Mouse (Mus musculus) forebrain, embryonic 11.5 days (tissue): ENCODE results near the gene Cntd1. TPM values are rescaled to one million over a fixed set of nuclear protein-coding genes. Genes with fewer than 3 reads are reported as not detected.
A peak's percentile ranks its signal among the peaks of the same experiment; 100 is the strongest.

ENCODE experiments used
- ATAC-seq: fragments of 200-750 bp; cut with Nextera tagmentation; replicated peaks from 2 replicates; pipeline ENCODE4 v1.8.0; 2017; ENCODE audit warnings: moderate TSS enrichment; ENCODE audit not compliant: low FRiP score
- DNase-seq: peaks from one replicate; pipeline ENCODE4 v3.0.0-alpha.2; 2017; ENCODE audit warnings: low spot score
- H3K27ac ChIP-seq: fragments of 300-500 bp; sonication (generic); 2 replicates; pipeline ENCODE4 v1.5.1; 2014; ENCODE audit warnings: low read depth, low read length
- H3K27me3 ChIP-seq: fragments of 300-500 bp; sonication (generic); 2 replicates; pipeline ENCODE4 v1.6.1; 2014; ENCODE audit warnings: mild to moderate bottlenecking, low read length, mixed read lengths; ENCODE audit not compliant: control insufficient read depth, insufficient read depth
- H3K36me3 ChIP-seq: fragments of 300-500 bp; sonication (generic); 2 replicates; pipeline ENCODE4 v1.6.1; 2014; ENCODE audit warnings: mild to moderate bottlenecking, low read length, moderate library complexity, mixed read lengths; ENCODE audit not compliant: control insufficient read depth, insufficient read depth
- H3K4me1 ChIP-seq: fragments of 300-500 bp; sonication (generic); replicated peaks from 2 replicates; pipeline ENCODE4 v1.6.1; 2014; ENCODE audit warnings: low read length, mixed read lengths; ENCODE audit not compliant: control insufficient read depth, insufficient read depth
- H3K4me2 ChIP-seq: fragments of 300-500 bp; sonication (generic); 2 replicates; pipeline ENCODE4 v1.6.1; 2014; ENCODE audit warnings: low read depth, mild to moderate bottlenecking, low read length, moderate library complexity, mixed read lengths; ENCODE audit not compliant: severe bottlenecking
- H3K4me3 ChIP-seq: fragments of 300-500 bp; sonication (generic); 2 replicates; pipeline ENCODE4 v1.5.1; 2014; ENCODE audit warnings: low read depth, low read length
- H3K9ac ChIP-seq: fragments of 300-500 bp; sonication (generic); 2 replicates; pipeline ENCODE4 v1.6.1; 2014; ENCODE audit warnings: low read length
- H3K9me3 ChIP-seq: fragments of 300-500 bp; sonication (generic); 2 replicates; pipeline ENCODE4 v1.6.1; 2016; ENCODE audit warnings: low read length, mixed read lengths; ENCODE audit not compliant: control insufficient read depth
- WGBS: fragments of 180-500 bp; shearing (Covaris S2); extraction: QIAGEN DNeasy Blood & Tissue Kit; methylation state at CpG from one replicate; pipeline ENCODE4 v1.1.7; 2014; 5-methylcytosine and 5-hydroxymethylcytosine counted together
- polyA plus RNA-seq: library from polyadenylated mRNA; unstranded; fragments of >200 nt; fragmentation: Nextera tagmentation; extraction: Ambion mirVana; gene quantifications from 2 replicates; pipeline ENCODE4 v1.2.1, GENCODE M21; 2014

Cntd1 gene
- polyA plus RNA-seq, 1 experiment from 2014 or later, result 2.0 TPM

- Histone ChIP-seq H3K36me3 (peaks cover 8% of the 10 kb centered on the region), H3K9ac (no peak overlapping the region), H3K9me3 (no peaks in the 10 kb centered on the region), H3K4me1 (no peaks in the 10 kb centered on the region), H3K4me2 (no peak overlapping the region), H3K4me3 (no peak overlapping the region), H3K27ac (no peak overlapping the region), H3K27me3 (no peaks in the 10 kb centered on the region)
- WGBS, result 93% methylated on average over 8 of the region's 8 CpGs
- ATAC-seq (no peak), DNase-seq (no peak)
Measured at GRCm38 (mm10) chr11:101291231-101291630, 12.4 kb downstream of the Cntd1 start.

DNA sequence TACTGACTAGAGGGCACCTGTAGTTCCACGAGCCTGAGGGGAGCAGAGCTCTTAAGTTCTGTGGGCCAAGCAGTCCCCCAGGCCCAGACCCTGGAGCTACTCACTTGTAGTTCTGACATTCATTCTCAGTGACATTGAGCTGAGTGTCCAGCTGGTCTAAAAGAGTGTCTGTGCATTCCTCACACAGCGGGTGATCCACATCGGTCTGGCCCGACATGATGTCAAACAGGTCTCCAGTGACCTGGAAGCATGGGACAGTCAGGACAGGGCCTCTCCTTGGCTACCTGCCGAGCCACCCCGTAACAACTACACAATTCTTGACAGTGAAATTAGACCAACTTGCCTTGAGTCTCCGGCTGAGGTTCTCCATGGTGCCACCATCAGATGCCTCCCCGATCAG lies 16.4 kb downstream of the Cntd1 start:
- Histone ChIP-seq H3K9me3 (no peaks in the 10 kb centered on the region), H3K4me1 (no peaks in the 10 kb centered on the region), H3K9ac (no peak overlapping the region), H3K4me2 (no peak overlapping the region), H3K4me3 (no peak overlapping the region), H3K27ac (no peak overlapping the region), H3K36me3 (peaks cover 2% of the 10 kb centered on the region), H3K27me3 (no peaks in the 10 kb centered on the region)
- DNase-seq (no peak), ATAC-seq (no peak)
- WGBS, result 89% methylated on average over 8 of the region's 8 CpGs

GRCm38 (mm10) chr11:101300881-101301280 lies 22.1 kb downstream of the Cntd1 start:
- no peak for DNase-seq
- H3K4me3 ChIP-seq, result no peak overlapping the region; the same call in 1 of the 2 replicates
- no peak overlapping the region for H3K27ac ChIP-seq
- no peak overlapping the region for H3K9ac ChIP-seq
- H3K27me3 ChIP-seq, result no peaks in the 10 kb centered on the region
- no peaks in the 10 kb centered on the region for H3K36me3 ChIP-seq
- ATAC-seq, result no peak
- peaks cover 8% of the 10 kb centered on the region for H3K4me1 ChIP-seq
- 65% methylated on average over 7 of the region's 7 CpGs for WGBS
- no peaks in the 10 kb centered on the region for H3K9me3 ChIP-seq
- H3K4me2 ChIP-seq, result peak overlapping the region; percentile 99

DNA sequence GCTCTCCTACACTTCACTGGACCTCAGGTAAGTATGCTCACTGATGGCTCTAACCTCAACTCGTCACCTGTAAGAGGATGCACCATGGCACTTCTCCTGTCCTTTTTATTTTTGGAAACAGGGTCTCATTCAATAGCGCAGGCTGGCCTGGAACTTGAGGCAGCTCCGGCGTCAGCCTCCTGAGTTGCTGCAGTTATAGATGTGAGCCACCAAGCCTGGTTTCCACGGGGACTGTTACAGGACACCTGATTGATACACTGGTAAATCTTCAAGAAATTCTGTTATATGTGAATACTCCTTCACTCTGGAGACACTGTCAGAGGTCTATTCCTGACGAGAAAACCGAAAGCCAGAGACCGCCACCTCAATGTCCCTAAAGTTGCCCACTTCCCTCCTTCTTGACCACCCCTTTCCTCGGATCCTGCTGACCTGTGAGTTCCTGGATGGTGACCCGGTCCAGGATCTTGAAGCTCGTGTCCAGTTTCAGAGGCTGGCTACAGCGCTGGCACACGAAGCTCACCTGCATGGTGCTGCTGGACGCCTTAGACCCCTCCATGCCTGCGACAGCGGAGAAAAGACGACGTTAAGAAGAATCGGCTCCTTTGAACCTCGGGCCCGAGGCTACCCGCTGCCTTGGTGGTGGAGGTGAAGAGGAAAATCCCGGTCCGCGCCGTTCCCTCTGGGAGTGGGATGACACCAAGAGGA lies 22.6 kb downstream of the Cntd1 start:
- no peaks in the 10 kb centered on the region for H3K36me3 ChIP-seq
- peak overlapping the region; percentile 99 for H3K4me2 ChIP-seq
- H3K27ac ChIP-seq, result no peak overlapping the region
- no peaks in the 10 kb centered on the region for H3K9me3 ChIP-seq
- DNase-seq (no peak), ATAC-seq (no peak)
- peaks cover 8% of the 10 kb centered on the region for H3K4me1 ChIP-seq
- H3K27me3 ChIP-seq, result no peaks in the 10 kb centered on the region
- 13% methylated on average over 26 of the region's 26 CpGs for whole genome bisulfite sequencing
- H3K4me3 ChIP-seq, result peak overlapping the region; percentile 90
- peak overlapping the region; percentile 82 for H3K9ac ChIP-seq

DNA sequence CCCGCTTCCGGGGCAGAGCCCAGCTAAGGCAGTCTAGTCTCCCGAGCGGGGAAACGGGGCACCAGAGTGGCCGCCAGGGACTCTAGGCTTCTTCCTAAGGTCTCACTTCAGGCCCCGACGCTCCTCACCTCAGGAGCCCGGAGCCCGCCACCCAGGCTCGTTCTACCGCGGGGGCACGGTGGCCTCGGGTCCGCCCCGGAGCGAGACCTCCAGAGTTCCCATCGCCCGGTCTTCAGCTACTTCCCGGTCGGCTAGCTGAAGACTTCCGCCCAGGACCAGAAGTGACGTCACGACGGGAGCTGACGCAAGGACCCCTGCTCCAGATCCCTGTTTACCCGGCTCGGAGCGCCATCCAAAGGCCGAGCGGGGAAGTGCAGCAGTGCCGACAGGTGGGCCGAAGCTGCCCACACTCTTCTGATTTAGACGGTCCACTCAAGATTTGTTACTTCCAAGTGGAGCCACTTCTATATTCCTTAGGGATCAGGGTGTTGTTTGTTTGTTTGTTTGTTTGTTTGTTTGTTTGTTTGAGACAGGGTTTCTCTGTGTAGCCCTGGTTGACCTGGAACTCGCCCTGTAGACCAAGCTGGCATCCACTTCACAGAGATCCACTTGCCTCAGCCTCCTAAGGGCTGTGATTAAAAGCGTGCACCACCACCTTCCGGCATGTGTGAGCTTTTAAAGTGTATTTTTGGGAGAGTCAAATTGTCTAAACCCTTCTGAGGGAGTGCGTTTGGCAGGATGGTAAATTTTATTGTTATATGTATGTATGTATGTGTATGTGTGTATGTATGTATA lies 23.4 kb downstream of the Cntd1 start, which contains the start of gene Becn1:
Becn1 (minus strand) TSS at position 283 of the 795 bp plus-strand sequence.
- 7% methylated on average over 39 of the region's 39 CpGs for WGBS
- H3K27ac ChIP-seq, result no peak within 1 kb of the TSS

DNA sequence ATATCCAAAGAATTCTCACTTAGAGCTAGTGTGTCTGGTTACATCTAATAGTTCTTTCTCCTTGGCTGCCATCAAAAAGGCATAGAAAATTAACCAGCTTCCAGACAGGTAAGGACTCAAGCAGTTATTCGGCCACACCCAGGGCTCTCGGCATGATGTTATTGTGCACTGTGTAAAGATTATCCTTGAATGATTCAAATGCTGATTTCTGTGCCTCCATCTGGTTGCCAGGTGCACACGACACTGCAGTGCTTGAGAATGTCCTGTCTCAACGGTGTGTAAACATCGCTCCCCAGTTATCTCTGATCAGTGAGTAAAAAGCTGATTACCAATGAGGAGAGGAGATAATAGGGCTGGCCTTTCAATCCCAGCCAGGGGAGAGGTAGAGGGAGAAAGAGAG lies 28.9 kb downstream of the Cntd1 start:
- Histone ChIP-seq H3K27ac (no peak overlapping the region), H3K4me3 (no peak overlapping the region), H3K27me3 (no peaks in the 10 kb centered on the region), H3K36me3 (no peaks in the 10 kb centered on the region), H3K9me3 (no peaks in the 10 kb centered on the region), H3K9ac (no peak overlapping the region), H3K4me1 (no peaks in the 10 kb centered on the region), H3K4me2 (no peak overlapping the region)
- 46% methylated on average over 5 of the region's 5 CpGs for WGBS
- DNase-seq, result no peak
- ATAC-seq, result no peak

More for the DNA sequence above, 23.4 kb downstream of the Cntd1 start, which contains the start of gene Becn1:
- Histone ChIP-seq H3K27me3 (no peaks in the 10 kb centered on the region), H3K36me3 (no peaks in the 10 kb centered on the region), H3K4me2 (peak within 1 kb of the TSS; percentile 99), H3K4me3 (peak within 1 kb of the TSS; percentile 90), H3K9ac (peak within 1 kb of the TSS; percentile 82), H3K9me3 (no peaks in the 10 kb centered on the region), H3K4me1 (peaks cover 8% of the 10 kb centered on the region)
- peak; percentile 88 for ATAC-seq
- peak; percentile 98 for DNase-seq

- Histone ChIP-seq H3K4me3 (no peak overlapping the region), H3K27me3 (no peaks in the 10 kb centered on the region), H3K36me3 (no peaks in the 10 kb centered on the region), H3K4me2 (no peak overlapping the region), H3K27ac (no peak overlapping the region), H3K9ac (no peak overlapping the region), H3K4me1 (no peaks in the 10 kb centered on the region), H3K9me3 (no peaks in the 10 kb centered on the region)
- WGBS, result 93% methylated on average over 3 of the region's 3 CpGs
- ATAC-seq, result no peak
- DNase-seq, result no peak
Measured at GRCm38 (mm10) chr11:101311083-101311482, 32.3 kb downstream of the Cntd1 start.

DNA sequence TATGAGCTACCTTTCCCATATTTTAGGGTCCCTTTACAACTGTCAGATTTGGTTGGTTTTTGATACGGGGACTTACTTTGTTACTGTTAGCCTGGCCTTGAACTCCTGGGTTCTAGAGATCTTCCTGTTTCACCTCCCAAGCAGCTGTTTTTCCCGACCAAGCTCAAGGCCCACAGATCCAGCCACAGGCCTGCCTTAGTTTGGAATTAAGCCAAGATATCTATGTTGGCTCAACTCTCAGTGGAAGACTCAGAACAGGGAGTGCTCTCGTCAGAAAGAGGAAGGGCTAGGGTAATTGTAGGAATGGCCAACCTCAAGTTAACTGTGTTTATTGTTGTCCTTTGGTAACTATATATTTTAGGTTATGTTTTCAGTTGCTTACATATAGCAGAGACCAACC lies 33.3 kb downstream of the Cntd1 start:
- ATAC-seq (no peak), DNase-seq (no peak)
- H3K9me3 ChIP-seq, result no peaks in the 10 kb centered on the region
- 84% methylated on average over 3 of the region's 3 CpGs for WGBS
- no peak overlapping the region for H3K9ac ChIP-seq
- 0 out of 2 replicates have a peak, but pooled peaks cover 2% of the 10 kb centered on the region for H3K4me1 ChIP-seq
- no peaks in the 10 kb centered on the region for H3K27me3 ChIP-seq
- H3K36me3 ChIP-seq, result no peaks in the 10 kb centered on the region
- H3K27ac ChIP-seq, result no peak overlapping the region
- no peak overlapping the region for H3K4me3 ChIP-seq
- no peak overlapping the region for H3K4me2 ChIP-seq
